Mouse (Mus musculus) myocyte (in vitro differentiated cells): Measurements from ENCODE around the gene Gm13420. TPM values are rescaled to one million over a fixed set of nuclear protein-coding genes. Genes with fewer than 3 reads are reported as not detected.

ENCODE experiments used
- H3K27me3 ChIP-seq: one replicate; pipeline ENCODE4 v1.6.1; 2011; ENCODE audit not compliant: control insufficient read depth, insufficient read depth, insufficient read length
- H3K36me3 ChIP-seq: one replicate; pipeline ENCODE4 v1.6.1; 2011; ENCODE audit not compliant: control insufficient read depth, insufficient read depth
- H3K4me2 ChIP-seq: one replicate; pipeline ENCODE4 v1.6.1; 2011; ENCODE audit warnings: low read depth, control low read depth
- H3K4me3 ChIP-seq: one replicate; pipeline ENCODE4 v1.5.1; 2011; ENCODE audit warnings: mild to moderate bottlenecking, control low read depth, moderate library complexity
- H3K79me2 ChIP-seq: one replicate; pipeline ENCODE4 v1.6.1; 2011; ENCODE audit not compliant: control insufficient read depth, insufficient read depth
- H3ac ChIP-seq: one replicate; pipeline ENCODE4 v1.6.1; 2011; ENCODE audit not compliant: control insufficient read depth, insufficient read length
- CEBPB ChIP-seq: IDR thresholded peaks from 2 replicates; pipeline ENCODE4 v1.6.1; 2011; ENCODE audit warnings: mild to moderate bottlenecking, moderate library complexity; ENCODE audit not compliant: poor library complexity, insufficient read depth, severe bottlenecking
- E2F4 ChIP-seq: IDR thresholded peaks from one replicate; pipeline ENCODE4 v1.6.1; 2011; ENCODE audit warnings: mild to moderate bottlenecking, control low read depth, moderate library complexity; ENCODE audit not compliant: insufficient read depth
- MAX ChIP-seq: IDR thresholded peaks from one replicate; pipeline ENCODE4 v1.6.1; 2011; ENCODE audit warnings: low read depth, mild to moderate bottlenecking, control low read depth
- MYOD1 ChIP-seq, 3 experiments: IDR thresholded peaks; one replicate each; pipeline ENCODE4 v1.6.1; 2011; ENCODE audit warnings: control low read depth in 2 of 3, low read depth in 2 of 3, mild to moderate bottlenecking in 2 of 3, moderate library complexity in 1 of 3; ENCODE audit not compliant: insufficient read length in 2 of 3, control insufficient read depth in 1 of 3
- MYOG ChIP-seq, 3 experiments: IDR thresholded peaks; one replicate each; pipeline ENCODE4 v1.6.1; 2011; ENCODE audit warnings: control low read depth in 2 of 3, low read depth in 2 of 3, mild to moderate bottlenecking in 2 of 3; ENCODE audit not compliant: insufficient read length in 2 of 3, control insufficient read depth in 1 of 3, insufficient read depth in 1 of 3
- POLR2A ChIP-seq: IDR thresholded peaks from one replicate; pipeline ENCODE4 v1.6.1; 2011; ENCODE audit warnings: low read depth, mild to moderate bottlenecking, control low read depth, moderate library complexity; ENCODE audit not compliant: insufficient read length
- POLR2AphosphoS2 ChIP-seq: IDR thresholded peaks from one replicate; pipeline ENCODE4 v1.6.1; 2011; ENCODE audit warnings: low read depth, control low read depth; ENCODE audit not compliant: insufficient read length
- REST ChIP-seq: IDR thresholded peaks from one replicate; pipeline ENCODE4 v1.6.1; 2011; ENCODE audit warnings: mild to moderate bottlenecking, control low read depth, moderate library complexity; ENCODE audit not compliant: insufficient read depth, insufficient read length
- SRF ChIP-seq: IDR thresholded peaks from one replicate; pipeline ENCODE4 v1.6.1; 2011; ENCODE audit warnings: low read depth; ENCODE audit not compliant: control insufficient read depth, insufficient read length
- TCF12 ChIP-seq: IDR thresholded peaks from one replicate; pipeline ENCODE4 v1.6.1; 2011; ENCODE audit warnings: mild to moderate bottlenecking, control low read depth; ENCODE audit not compliant: poor library complexity, insufficient read depth, severe bottlenecking
- TCF3 ChIP-seq: IDR thresholded peaks from one replicate; pipeline ENCODE4 v1.6.1; 2011; ENCODE audit warnings: low read depth, control low read depth; ENCODE audit not compliant: insufficient read length
- USF1 ChIP-seq: IDR thresholded peaks from one replicate; pipeline ENCODE4 v1.6.1; 2011; ENCODE audit warnings: low read depth, mild to moderate bottlenecking, control low read depth, moderate library complexity
- polyA plus RNA-seq: library from polyadenylated mRNA; unstranded; fragments of >200 nt; fragmentation: generic; extraction: Trizol; gene quantifications from one replicate; pipeline ENCODE4 v1.2.1, GENCODE M21; 2012; ENCODE audit warnings: missing spikeins

The Gm13420 gene
- polyA plus RNA-seq, 1 experiment, result not detected

GRCm38 (mm10) chr2:29768901-29769300, 17.4 kb upstream of the Gm13420 start:
- Histone ChIP-seq H3K27me3 (no peaks in the 10 kb centered on the region), H3K4me2 (no peak overlapping the region), H3K36me3 (no peaks in the 10 kb centered on the region), H3K79me2 (no peaks in the 10 kb centered on the region), H3K4me3 (no peak overlapping the region), H3ac (no peak overlapping the region)
- no peak for TF ChIP-seq REST
- TF ChIP-seq POLR2AphosphoS2, result no peak
- no peak for TF ChIP-seq USF1
- no peak for TF ChIP-seq TCF12
- TF ChIP-seq SRF, result no peak
- no peak for TF ChIP-seq MYOD1 (IDR thresholded peaks at IDR 0.05; ENCODE audit: control insufficient read depth in 1 of 3, insufficient read length in 2 of 3, low read depth in 2 of 3)
- no peak for TF ChIP-seq POLR2A
- TF ChIP-seq E2F4, result no peak
- TF ChIP-seq MAX, result no peak

DNA sequence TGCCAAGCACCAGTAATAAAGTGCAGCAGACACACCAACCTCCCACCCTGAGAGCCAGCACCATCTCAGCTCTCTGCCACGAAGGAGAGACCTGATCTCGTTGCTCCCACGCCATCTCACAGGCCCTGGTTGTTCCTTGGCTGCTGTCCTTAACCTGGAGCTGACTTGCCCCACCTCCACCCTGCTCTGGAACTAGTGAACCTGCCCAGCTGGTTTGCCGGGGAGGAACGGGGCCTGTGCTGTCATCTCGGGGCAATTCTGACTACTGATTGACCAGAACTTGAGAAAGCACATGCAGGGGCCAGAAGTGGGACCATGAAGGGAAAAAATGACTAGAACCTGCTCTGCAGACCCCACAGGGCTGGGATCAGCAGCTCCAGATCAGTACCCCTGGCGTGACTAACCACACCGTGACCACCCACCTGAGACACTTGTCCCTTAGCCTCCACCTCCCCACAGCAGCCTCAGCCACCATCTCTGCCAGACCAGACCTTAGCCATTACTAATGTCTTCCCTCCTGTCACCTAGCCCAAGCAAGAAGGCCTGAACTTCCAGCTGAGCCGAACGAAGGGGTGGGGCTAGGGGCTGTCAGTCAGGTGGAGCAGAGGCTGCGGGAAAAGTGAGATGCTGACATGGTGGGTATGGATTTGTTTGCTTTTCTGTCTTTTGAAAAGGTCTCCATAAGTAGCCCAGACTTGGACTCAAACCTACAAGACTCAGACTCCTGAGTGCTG, 16.7 kb upstream of the Gm13420 start:
- TF ChIP-seq REST (no peak), POLR2AphosphoS2 (no peak), E2F4 (no peak), POLR2A (no peak), MAX (no peak)
- Histone ChIP-seq H3K27me3 (peaks cover 1% of the 10 kb centered on the region), H3K4me2 (no peak overlapping the region), H3K4me3 (no peak overlapping the region), H3K79me2 (no peaks in the 10 kb centered on the region), H3ac (no peak overlapping the region), H3K36me3 (no peaks in the 10 kb centered on the region)

DNA sequence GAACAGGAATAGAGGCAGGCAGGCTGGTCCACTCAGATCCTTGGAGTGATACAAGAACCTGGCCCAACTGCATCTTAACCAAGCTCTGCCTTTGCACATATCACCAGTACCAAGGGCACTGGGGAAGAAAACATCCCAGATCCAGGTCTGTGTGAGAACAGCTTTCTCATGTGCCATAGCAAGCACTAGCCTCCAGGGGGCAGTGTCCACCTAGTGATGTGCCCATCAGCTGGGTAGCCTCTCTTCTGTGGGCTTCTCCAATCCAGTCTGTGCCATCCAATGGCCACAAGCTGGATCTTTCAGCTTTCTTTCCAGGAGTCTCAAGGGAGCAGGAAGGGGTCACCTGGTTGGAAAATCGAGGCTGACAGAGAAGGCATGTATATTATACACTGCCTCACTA, 13.3 kb upstream of the Gm13420 start:
- H3ac ChIP-seq, result no peak overlapping the region
- no peaks in the 10 kb centered on the region for H3K36me3 ChIP-seq
- no peak overlapping the region for H3K4me3 ChIP-seq
- TF ChIP-seq CEBPB, result no peak
- no peak for TF ChIP-seq POLR2A
- TF ChIP-seq SRF, result no peak
- TF ChIP-seq TCF3, result no peak
- TF ChIP-seq USF1, result no peak
- TF ChIP-seq MYOD1 (IDR thresholded peaks at IDR 0.05; ENCODE audit: control insufficient read depth in 1 of 3, insufficient read length in 2 of 3, low read depth in 2 of 3), result no peak
- no peak for TF ChIP-seq POLR2AphosphoS2
- no peak for TF ChIP-seq MYOG (IDR thresholded peaks at IDR 0.05; ENCODE audit: control insufficient read depth in 1 of 3, insufficient read depth in 1 of 3, insufficient read length in 2 of 3, low read depth in 2 of 3)
- no peak for TF ChIP-seq REST
- no peak for TF ChIP-seq E2F4
- no peak for TF ChIP-seq MAX
- no peak for TF ChIP-seq TCF12
- no peak overlapping the region for H3K4me2 ChIP-seq
- H3K27me3 ChIP-seq, result peaks cover 20% of the 10 kb centered on the region
- no peaks in the 10 kb centered on the region for H3K79me2 ChIP-seq

GRCm38 (mm10) chr2:29755693-29756092, 4.2 kb upstream of the Gm13420 start:
- TF ChIP-seq POLR2AphosphoS2 (no peak), USF1 (no peak), MYOD1 (IDR thresholded peaks at IDR 0.05; ENCODE audit: control insufficient read depth in 1 of 3, insufficient read length in 2 of 3, low read depth in 2 of 3) (peak; percentile 7 to 89 (median 36)), TCF3 (peak; percentile 36), E2F4 (no peak), CEBPB (no peak), TCF12 (no peak), MYOG (IDR thresholded peaks at IDR 0.05; ENCODE audit: control insufficient read depth in 1 of 3, insufficient read depth in 1 of 3, insufficient read length in 2 of 3, low read depth in 2 of 3) (peak in 2 of 3 experiments; percentile 11 to 64), POLR2A (no peak), SRF (no peak), REST (no peak), MAX (no peak)
- no peak overlapping the region for H3ac ChIP-seq
- no peaks in the 10 kb centered on the region for H3K36me3 ChIP-seq
- no peak overlapping the region for H3K4me3 ChIP-seq
- no peak overlapping the region for H3K4me2 ChIP-seq
- no peaks in the 10 kb centered on the region for H3K79me2 ChIP-seq
- H3K27me3 ChIP-seq, result peaks cover 26% of the 10 kb centered on the region

DNA sequence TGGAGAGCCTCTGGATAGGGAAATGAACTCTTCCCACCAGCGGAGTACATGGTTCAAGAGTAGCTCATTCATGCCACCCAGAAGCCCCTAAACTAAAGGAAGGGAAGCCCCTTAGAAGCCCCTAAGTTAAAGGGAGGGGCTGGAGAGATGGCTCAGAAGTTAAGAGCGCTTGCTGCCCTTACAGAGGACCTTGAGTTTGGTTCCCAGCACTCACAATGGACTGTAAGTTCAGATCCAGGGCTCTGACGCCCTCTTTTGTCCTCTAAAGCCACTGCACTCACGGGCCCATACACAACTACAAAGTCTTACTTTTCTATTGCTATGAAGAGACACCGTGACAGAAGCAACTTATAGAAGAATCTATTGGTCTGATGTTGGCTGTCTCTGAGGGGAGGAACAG, 912 bp upstream of the Gm13420 start:
- no peak for TF ChIP-seq POLR2A
- no peak for TF ChIP-seq USF1
- no peak for TF ChIP-seq TCF3
- no peak for TF ChIP-seq POLR2AphosphoS2
- TF ChIP-seq MYOG (IDR thresholded peaks at IDR 0.05; ENCODE audit: control insufficient read depth in 1 of 3, insufficient read depth in 1 of 3, insufficient read length in 2 of 3, low read depth in 2 of 3), result no peak
- TF ChIP-seq MYOD1 (IDR thresholded peaks at IDR 0.05; ENCODE audit: control insufficient read depth in 1 of 3, insufficient read length in 2 of 3, low read depth in 2 of 3), result no peak
- TF ChIP-seq CEBPB, result no peak
- no peak for TF ChIP-seq E2F4
- no peak for TF ChIP-seq REST
- Histone ChIP-seq H3K4me2 (no peak overlapping the region), H3K4me3 (no peak overlapping the region), H3K27me3 (peaks cover 34% of the 10 kb centered on the region), H3ac (no peak overlapping the region), H3K79me2 (no peaks in the 10 kb centered on the region), H3K36me3 (no peaks in the 10 kb centered on the region)
